ENCODE assay signal across 18 mouse cellular contexts in the genomic region with DNA sequence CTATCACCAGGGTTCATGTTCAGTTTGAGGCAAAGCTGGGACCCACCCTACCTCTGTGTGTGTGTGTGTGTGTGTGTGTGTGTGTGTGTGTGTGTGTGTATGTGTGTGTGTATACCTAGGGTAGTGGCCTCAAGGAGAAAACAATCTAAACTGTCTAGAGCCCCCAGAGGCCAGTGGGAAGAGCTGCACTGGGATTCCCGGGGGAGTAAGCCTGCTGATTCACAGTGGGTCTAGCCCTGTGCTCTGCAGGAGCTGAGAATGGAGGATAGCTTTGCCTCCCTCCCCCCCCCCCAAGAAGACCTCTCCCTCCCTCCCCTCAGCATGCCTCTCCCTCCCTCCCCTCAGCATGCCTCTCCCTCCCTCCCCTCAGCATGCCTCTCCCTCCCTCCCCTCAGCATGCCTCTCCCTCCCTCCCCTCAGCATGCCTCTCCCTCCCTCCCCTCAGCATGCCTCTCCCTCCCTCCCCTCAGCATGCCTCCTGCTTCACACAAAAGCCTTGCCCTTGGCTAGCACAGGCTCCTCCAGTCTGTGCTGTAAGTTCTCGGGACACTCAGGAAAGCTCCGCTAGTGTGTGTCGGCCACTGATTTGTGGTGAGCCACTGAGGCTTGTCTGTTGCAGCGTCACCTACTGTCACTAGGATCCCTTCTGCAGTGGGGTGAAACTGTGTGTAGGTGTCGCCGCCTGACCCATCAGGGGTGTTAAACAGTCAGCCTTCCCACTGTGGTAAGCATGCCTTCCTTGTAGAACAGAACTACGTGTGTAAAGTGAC. TPM values are rescaled to one million over a fixed set of nuclear protein-coding genes. Genes with fewer than 3 reads are reported as not detected.
DNase-seq lines count a peak whose midpoint lies in the region; ATAC-seq and TF ChIP-seq lines count a peak whose summit lies in the region.
"Had no signal": no experiment of that assay in that cellular context is flagged by ENCODE, and none has a peak within 500 bp of the region (broad histone marks: within the 10 kb centered on the region; RNA-seq: fewer than 3 reads in every experiment).

No protein-coding gene starts in this region.

- peaks cover 70% of the 10 kb centered on the region for H3K4me1 ChIP-seq in hindbrain, embryonic 10.5 days (replicated peaks)
- H3K4me1 ChIP-seq in hindbrain, embryonic 16.5 days (ENCODE audit: control insufficient read depth, insufficient read depth, low read depth, low read length), result no peaks in the 10 kb centered on the region; the same call in 1 of the 2 replicates
- H3K4me1 ChIP-seq in E14TG2a.4 (replicated peaks; ENCODE audit: low read depth, low read length), result peaks cover 76% of the 10 kb centered on the region
- peaks cover 71% of the 10 kb centered on the region for H3K4me1 ChIP-seq in embryonic facial prominence, embryonic 10.5 days

- peaks cover 43% of the 10 kb centered on the region for H3K36me3 ChIP-seq in hindbrain, embryonic 10.5 days
- H3K36me3 ChIP-seq in hindbrain, embryonic 16.5 days (ENCODE audit: control insufficient read depth, insufficient read depth, low read length), result no peaks in the 10 kb centered on the region; the same call in 1 of the 2 replicates
- H3K36me3 ChIP-seq in E14TG2a.4 (ENCODE audit: insufficient read depth, low read length), result no peaks in the 10 kb centered on the region
- 0 out of 2 replicates have a peak, but pooled peaks cover 5% of the 10 kb centered on the region for H3K36me3 ChIP-seq in embryonic facial prominence, embryonic 10.5 days (replicated peaks)
- H3K36me3 ChIP-seq: heart, embryonic 15.5 days; stomach, embryonic 15.5 days had no signal

- no peak overlapping the region for H3K4me2 ChIP-seq in hindbrain, embryonic 16.5 days (ENCODE audit: low read length)
- H3K4me2 ChIP-seq: heart, embryonic 15.5 days; hindbrain, embryonic 14.5 days; midbrain, embryonic 12.5 days; stomach, embryonic 15.5 days had no signal

- H3K27ac ChIP-seq in hindbrain, embryonic 10.5 days, result peak overlapping the region; percentile 74
- no peak overlapping the region for H3K27ac ChIP-seq in hindbrain, embryonic 16.5 days (ENCODE audit: low read depth, low read length)
- H3K27ac ChIP-seq in embryonic facial prominence, embryonic 10.5 days (replicated peaks), result peak overlapping the region; percentile 77
- H3K27ac ChIP-seq: heart, embryonic 15.5 days; hindbrain, embryonic 14.5 days; liver, embryonic 14.5 days; midbrain, embryonic 12.5 days; stomach, embryonic 15.5 days had no signal

- no peak overlapping the region for H3K4me3 ChIP-seq in hindbrain, embryonic 10.5 days
- no peak overlapping the region for H3K4me3 ChIP-seq in hindbrain, embryonic 16.5 days (ENCODE audit: low read length)
- H3K4me3 ChIP-seq in E14TG2a.4 (replicated peaks; ENCODE audit: low read length), result peak overlapping the region; percentile 29; the same call in 1 of the 2 replicates
- H3K4me3 ChIP-seq in embryonic facial prominence, embryonic 10.5 days, result no peak overlapping the region
- H3K4me3 ChIP-seq: erythroblast, embryonic 14.5 days; heart, embryonic 15.5 days; midbrain, embryonic 12.5 days; stomach, embryonic 15.5 days had no signal

- H3K9ac ChIP-seq in hindbrain, embryonic 16.5 days (ENCODE audit: low read depth, low read length), result no peak overlapping the region
- H3K9ac ChIP-seq: heart, embryonic 15.5 days; hindbrain, embryonic 14.5 days; liver, embryonic 14.5 days; midbrain, embryonic 12.5 days; stomach, embryonic 15.5 days had no signal

- H3K27me3 ChIP-seq in hindbrain, embryonic 10.5 days (ENCODE audit: insufficient read depth, poor library complexity, severe bottlenecking), result no peaks in the 10 kb centered on the region
- H3K27me3 ChIP-seq in hindbrain, embryonic 16.5 days (replicated peaks; ENCODE audit: control insufficient read depth, insufficient read depth, low read length), result no peaks in the 10 kb centered on the region
- H3K27me3 ChIP-seq in E14TG2a.4 (ENCODE audit: insufficient read depth, low read length), result peaks cover 32% of the 10 kb centered on the region
- no peaks in the 10 kb centered on the region for H3K27me3 ChIP-seq in embryonic facial prominence, embryonic 10.5 days (replicated peaks; ENCODE audit: low read depth, poor library complexity, severe bottlenecking)
- H3K27me3 ChIP-seq: heart, embryonic 15.5 days; midbrain, embryonic 12.5 days; Patski; stomach, embryonic 15.5 days had no signal

- DNase-seq in hindbrain, embryonic 10.5 days (ENCODE audit: low spot score), result no peak
- peak; percentile 47 for DNase-seq in 3T3-L1 (ENCODE audit: low read depth, low spot score)
- no peak for DNase-seq in embryonic facial prominence, embryonic 10.5 days (ENCODE audit: low spot score)
- no peak for DNase-seq in ovary, postnatal 36 days (ENCODE audit: low spot score)
- DNase-seq in right cerebral cortex, postnatal 10 days (ENCODE audit: low spot score in 2 of 2), result no peak
- DNase-seq: cerebellum, adult 11-12 months; kidney, adult 18-20 months; lung, postnatal 10 days had no signal

- H3K9me3 ChIP-seq in hindbrain, embryonic 10.5 days, result no peaks in the 10 kb centered on the region
- H3K9me3 ChIP-seq in hindbrain, embryonic 16.5 days (ENCODE audit: control insufficient read depth, low read length), result no peaks in the 10 kb centered on the region
- H3K9me3 ChIP-seq in E14TG2a.4 (ENCODE audit: low read length), result no peaks in the 10 kb centered on the region
- H3K9me3 ChIP-seq in embryonic facial prominence, embryonic 10.5 days, result no peaks in the 10 kb centered on the region
- H3K9me3 ChIP-seq: heart, embryonic 15.5 days; midbrain, embryonic 12.5 days; stomach, embryonic 15.5 days had no signal

- no peak for TF ChIP-seq CTCF in E14TG2a.4 (conservative IDR thresholded peaks at IDR 0.05; ENCODE audit: low read length)

- ATAC-seq in hindbrain, embryonic 16.5 days, result no peak
- ATAC-seq: CD4-positive, CD25-positive, alpha-beta regulatory T cell, adult 4 months; Patski had no signal

- WGBS in hindbrain, embryonic 10.5 days, result 28% methylated on average over 8 of the region's 8 CpGs
- WGBS in hindbrain, embryonic 16.5 days, result 28% methylated on average over 8 of the region's 8 CpGs
- WGBS in embryonic facial prominence, embryonic 10.5 days, result 24% methylated on average over 8 of the region's 8 CpGs

RNA-seq across cellular contexts. Expression of a gene that starts 24.4 kb away (rescaled TPM):
- 33.8 and 43.8 TPM in 2 replicates for polyA plus RNA-seq in hindbrain, embryonic 10.5 days (2016; fragmentation: Nextera tagmentation; extraction: Ambion mirVana)
- 36.9 and 43.8 TPM in 2 replicates for polyA plus RNA-seq in hindbrain, embryonic 16.5 days (2015; fragmentation: Nextera tagmentation; extraction: Ambion mirVana)
- polyA plus RNA-seq in embryonic facial prominence, embryonic 10.5 days (2016; fragmentation: Nextera tagmentation; extraction: Ambion mirVana), result 21.4 TPM in 2 replicates

RNA-seq across cellular contexts. Expression of a gene that starts 52.5 kb away (rescaled TPM):
- 861 and 996 TPM in 2 replicates for polyA plus RNA-seq in hindbrain, embryonic 10.5 days (2016; fragmentation: Nextera tagmentation; extraction: Ambion mirVana)
- 261 and 355 TPM in 2 replicates for polyA plus RNA-seq in hindbrain, embryonic 16.5 days (2015; fragmentation: Nextera tagmentation; extraction: Ambion mirVana)
- 1,061 and 1,072 TPM in 2 replicates for polyA plus RNA-seq in embryonic facial prominence, embryonic 10.5 days (2016; fragmentation: Nextera tagmentation; extraction: Ambion mirVana)
